Mouse (Mus musculus): ENCODE results near the gene Fnbp1. TPM values are rescaled to one million over a fixed set of nuclear protein-coding genes. Genes with fewer than 3 reads are reported as not detected.

The Fnbp1 gene
- total RNA-seq, 2 experiments from 2014 or later = 86.5 to 94.8 TPM

GRCm38 (mm10) chr2:31106621-31107320 lies 35.0 kb downstream of the Fnbp1 start:
- no peak for DNase-seq (ENCODE audit: low spot score in 2 of 2)
- intact Hi-C loops (cut with DNase I) = no loop called here

DNA sequence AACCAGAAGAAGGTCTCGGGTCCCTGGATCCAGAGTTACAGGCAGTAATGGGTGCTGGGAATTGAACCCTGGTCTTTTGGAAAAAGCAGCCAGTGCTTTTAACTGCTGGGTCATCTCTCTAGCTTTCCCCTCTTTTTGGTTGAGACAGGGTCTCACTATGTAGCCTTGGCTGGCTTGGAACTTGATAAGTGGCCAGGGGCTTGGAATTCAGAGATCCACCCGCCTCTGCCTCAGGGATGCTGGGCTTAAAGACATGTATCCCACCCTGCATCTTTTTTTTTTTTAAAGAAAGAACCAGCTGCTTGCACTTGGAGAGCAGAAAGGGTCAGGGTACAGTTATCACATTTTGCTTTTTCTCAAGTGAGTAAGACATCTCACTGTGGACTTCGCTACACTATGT lies 35.8 kb downstream of the Fnbp1 start:
- no peak for DNase-seq (ENCODE audit: low spot score in 2 of 2)
- intact Hi-C loops (cut with DNase I) = no loop called here

DNA sequence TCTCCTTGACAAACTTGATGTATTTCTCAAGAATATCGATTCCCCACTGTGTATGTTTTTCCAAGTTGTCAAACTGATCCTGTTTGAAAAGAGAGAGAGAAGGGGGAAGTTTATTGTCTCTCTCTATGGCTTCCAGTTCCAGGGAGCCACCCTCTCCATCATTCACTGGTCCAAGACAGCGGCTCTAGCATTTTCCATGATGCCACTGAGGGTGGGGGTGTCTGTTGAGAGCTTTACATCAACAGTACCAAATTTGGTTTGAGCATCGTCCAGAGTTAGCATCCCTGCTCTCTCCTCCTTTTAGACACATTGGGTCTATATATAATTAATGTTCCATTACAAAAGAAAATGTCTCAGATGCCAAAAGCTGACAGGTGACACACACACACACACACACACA lies 36.5 kb downstream of the Fnbp1 start:
- intact Hi-C loops (cut with DNase I) = no loop called here
- DNase-seq (ENCODE audit: low spot score in 2 of 2) = no peak

DNA sequence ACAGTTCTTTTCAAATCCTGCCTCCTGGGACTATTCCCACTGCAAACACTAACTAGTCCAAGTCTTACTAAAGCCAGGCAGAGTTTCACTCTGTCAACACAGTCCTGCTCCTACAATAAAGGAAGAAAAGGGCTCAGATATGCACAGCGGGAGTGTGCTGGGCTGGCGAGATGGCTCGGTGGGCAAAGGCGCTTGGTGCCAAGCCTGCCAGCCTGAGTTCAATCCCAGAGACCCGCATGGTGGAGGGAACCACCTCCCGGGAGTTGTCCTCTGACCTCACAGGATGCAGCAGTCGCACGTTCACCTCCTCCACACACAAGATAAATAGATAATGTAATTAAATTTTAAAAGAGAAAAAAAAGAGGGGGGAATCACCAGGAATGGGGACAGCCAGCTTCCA lies 38.5 kb downstream of the Fnbp1 start:
- intact Hi-C loops (cut with DNase I) = no loop called here
- no peak for DNase-seq (ENCODE audit: low spot score in 2 of 2)

- DNase-seq (ENCODE audit: low spot score in 2 of 2) = no peak
- intact Hi-C loops (cut with DNase I) = no loop called here
Observed at GRCm38 (mm10) chr2:31101285-31101684, 40.5 kb downstream of the Fnbp1 start.

DNA sequence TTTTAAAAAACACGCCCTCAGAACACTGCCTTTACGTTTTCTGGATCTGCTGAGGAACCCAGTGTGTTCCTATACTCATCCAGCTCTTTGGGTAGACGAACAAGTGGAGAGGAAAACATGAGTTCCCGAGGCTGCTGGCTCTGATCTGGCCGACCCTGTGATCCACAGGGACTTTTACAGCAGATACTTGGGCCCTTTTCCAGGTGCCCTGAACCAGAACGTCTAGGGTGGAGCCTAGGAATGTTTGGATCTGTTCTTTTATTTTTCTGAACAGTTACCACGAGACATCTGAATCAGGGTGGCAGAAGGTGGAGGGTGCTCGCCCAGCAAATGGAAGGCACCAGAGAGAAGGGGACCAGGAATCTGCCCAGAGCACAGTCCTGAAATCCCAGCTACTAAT lies 42.7 kb downstream of the Fnbp1 start:
- intact Hi-C loops (cut with DNase I) = no loop called here
- no peak for DNase-seq (ENCODE audit: low spot score in 2 of 2)

DNA sequence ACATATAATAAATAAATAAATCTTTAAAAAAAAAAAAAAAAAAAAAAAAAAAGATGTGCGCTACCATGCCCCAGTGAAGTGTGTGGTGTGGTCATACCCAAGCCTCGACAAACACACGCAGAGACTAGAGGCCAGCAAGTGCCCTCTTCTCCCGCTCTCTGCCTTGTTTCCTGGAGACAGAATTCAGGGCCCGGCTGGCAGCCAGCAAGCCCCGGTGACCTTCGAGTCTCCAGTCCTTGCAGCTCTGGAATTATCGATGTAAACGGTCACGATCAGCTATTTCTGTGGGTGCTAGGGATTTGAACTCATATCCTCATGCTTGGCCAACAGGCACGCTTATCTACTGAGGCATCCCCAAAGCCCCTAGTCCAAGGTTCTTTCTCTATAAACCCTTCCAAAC lies 43.2 kb downstream of the Fnbp1 start:
- no peak for DNase-seq (ENCODE audit: low spot score in 2 of 2)
- intact Hi-C loops (cut with DNase I) = no loop called here

- intact Hi-C loops (cut with DNase I) = no loop called here
- DNase-seq (ENCODE audit: low spot score in 2 of 2) = no peak
Observed at GRCm38 (mm10) chr2:31097276-31097675, 44.5 kb downstream of the Fnbp1 start.

DNA sequence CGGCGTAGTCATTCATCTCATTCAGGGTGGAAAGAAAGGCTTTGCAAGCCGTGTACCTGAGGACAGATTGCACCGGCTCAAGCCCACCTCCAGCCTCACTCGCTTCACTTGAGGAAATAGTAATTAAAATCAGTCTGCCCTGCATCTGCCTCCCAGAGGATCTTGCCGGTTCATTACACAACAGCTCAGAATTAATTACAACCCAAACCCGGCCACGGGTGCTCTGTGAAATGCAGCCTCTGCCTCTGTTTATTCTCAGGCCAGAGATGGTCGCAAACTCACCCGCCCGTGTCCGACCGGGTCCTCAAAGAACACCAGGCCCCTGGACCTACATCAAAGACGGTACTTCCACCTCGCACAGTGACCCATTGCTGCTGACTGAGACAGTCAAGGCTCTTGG lies 45.7 kb downstream of the Fnbp1 start:
- intact Hi-C loops (cut with DNase I) = no loop called here
- DNase-seq (ENCODE audit: low spot score in 2 of 2) = no peak

DNA sequence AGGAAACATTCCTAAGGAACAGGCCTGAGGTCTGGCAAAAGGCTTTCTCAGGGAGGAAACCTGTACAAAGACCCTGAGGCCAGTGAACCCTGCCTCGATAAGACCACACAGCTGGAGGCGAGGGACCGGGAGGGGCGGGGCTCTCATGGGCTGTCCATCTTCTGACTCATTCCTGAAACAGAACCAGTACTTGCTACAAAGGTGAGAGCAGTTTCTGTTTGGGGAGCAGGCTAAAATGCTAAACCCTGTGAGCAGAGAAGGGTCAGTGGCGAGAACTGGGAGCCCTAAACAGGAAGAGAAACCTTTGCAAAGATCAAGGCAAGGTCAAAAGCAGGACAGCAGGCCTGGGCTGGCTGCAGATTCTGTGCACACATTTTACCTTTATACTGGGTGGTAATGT lies 47.2 kb downstream of the Fnbp1 start:
- no peak for DNase-seq (ENCODE audit: low spot score in 2 of 2)
- intact Hi-C loops (cut with DNase I) = no loop called here

- intact Hi-C loops (cut with DNase I) = no loop called here
- no peak for DNase-seq (ENCODE audit: low spot score in 2 of 2)
Observed at GRCm38 (mm10) chr2:31092939-31093338, 48.9 kb downstream of the Fnbp1 start.

DNA sequence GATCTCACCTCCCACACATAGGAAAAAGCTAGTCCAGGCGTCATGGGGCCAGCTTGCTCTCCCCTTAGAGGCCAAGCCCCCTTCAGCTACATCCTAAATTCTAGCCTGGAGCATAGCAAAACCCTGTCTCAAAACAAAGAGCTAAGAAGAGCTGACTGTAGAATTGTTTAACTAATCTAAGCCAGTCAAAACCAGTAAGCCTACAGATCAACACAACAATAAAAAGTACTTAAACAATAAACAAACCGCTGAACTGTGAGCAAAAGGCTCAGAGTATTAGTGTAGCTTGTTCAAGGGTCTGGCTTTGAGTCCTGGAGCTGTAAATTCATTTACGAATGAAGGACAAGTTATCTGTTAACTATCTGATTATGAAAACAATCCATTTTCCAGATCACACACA lies 50.6 kb downstream of the Fnbp1 start:
- intact Hi-C loops (cut with DNase I) = no loop called here
- no peak for DNase-seq (ENCODE audit: low spot score in 2 of 2)

GRCm38 (mm10) chr2:31089607-31090006 lies 52.2 kb downstream of the Fnbp1 start:
- DNase-seq (ENCODE audit: low spot score in 2 of 2) = no peak
- intact Hi-C loops (cut with DNase I) = no loop called here

- intact Hi-C loops (cut with DNase I) = no loop called here
- no peak for DNase-seq (ENCODE audit: low spot score in 2 of 2)
Observed at GRCm38 (mm10) chr2:31088871-31089270, 52.9 kb downstream of the Fnbp1 start.

DNA sequence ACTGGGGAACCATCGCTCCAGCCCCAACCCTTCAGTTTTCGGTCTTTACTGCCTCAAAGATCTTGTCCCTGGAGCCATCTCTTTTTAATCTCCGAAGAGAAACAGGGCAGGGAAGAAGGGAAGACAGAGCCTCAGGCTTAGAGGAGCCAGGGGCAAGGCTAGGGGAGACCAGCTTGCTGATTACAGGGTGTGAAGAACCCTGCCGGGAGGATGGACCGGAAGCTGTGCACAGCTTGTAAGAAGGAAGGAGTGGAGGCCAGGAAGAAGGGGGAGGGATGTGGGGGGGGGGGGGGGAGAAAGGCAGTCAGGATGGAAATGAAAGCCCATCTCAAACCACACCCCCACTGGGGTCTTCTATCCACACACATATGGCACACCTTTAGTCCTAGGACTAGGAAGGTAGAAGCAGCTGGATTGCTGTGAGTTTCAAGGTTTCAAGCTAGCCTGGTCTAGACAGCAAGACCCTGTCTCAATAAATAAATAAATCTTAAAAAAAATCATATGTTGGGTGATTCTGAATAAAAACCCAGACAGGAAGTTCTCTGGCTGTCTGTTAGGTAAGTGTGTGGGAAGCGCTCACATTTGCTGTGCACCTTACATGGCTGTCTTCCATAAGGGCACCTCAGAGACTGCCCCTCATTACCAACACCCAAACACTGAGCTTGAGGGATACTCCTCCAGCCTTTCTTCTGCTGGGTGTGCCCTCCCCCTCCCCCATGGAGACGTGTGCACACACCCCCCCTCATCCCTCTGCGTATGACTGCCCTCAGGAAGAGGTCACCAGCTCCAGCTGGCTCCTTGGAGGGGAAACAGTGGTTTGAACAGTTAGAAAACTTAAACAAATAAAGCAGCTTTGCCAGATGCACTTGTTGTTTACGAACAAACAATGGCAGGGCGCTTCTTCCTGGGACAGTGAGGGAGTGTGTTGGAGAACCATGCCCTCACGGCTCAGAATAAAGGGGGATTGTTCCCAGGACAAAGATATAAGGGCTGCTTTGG lies 53.8 kb downstream of the Fnbp1 start:
- intact Hi-C loops (cut with DNase I) = no loop called here

DNA sequence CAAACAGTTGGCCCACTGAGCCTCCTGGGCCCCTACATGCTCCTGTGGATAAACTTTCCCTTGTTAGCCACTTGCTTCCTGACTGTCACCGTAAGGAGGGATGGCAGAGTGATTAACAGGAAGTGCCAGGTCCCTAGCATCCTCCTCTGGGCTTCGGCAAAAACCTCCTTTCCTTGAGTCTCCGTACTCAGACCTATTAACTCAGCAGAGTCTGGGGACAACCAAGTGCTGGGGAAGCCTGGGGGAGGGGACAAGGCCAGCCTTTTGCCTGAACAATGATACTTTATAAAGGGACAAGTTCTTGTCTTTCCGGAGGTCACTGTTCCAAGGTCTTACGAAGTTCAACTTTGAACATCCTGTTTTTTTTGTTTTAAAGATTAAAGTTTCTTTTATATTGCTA lies 54.7 kb downstream of the Fnbp1 start:
- no peak for DNase-seq (ENCODE audit: low spot score in 2 of 2)
- intact Hi-C loops (cut with DNase I) = no loop called here

More for the DNA sequence above, 53.8 kb downstream of the Fnbp1 start:
- no peak for DNase-seq (ENCODE audit: low spot score in 2 of 2)

GRCm38 (mm10) chr2:31086543-31086942 lies 55.3 kb downstream of the Fnbp1 start:
- no peak for DNase-seq (ENCODE audit: low spot score in 2 of 2)
- intact Hi-C loops (cut with DNase I) = no loop called here

DNA sequence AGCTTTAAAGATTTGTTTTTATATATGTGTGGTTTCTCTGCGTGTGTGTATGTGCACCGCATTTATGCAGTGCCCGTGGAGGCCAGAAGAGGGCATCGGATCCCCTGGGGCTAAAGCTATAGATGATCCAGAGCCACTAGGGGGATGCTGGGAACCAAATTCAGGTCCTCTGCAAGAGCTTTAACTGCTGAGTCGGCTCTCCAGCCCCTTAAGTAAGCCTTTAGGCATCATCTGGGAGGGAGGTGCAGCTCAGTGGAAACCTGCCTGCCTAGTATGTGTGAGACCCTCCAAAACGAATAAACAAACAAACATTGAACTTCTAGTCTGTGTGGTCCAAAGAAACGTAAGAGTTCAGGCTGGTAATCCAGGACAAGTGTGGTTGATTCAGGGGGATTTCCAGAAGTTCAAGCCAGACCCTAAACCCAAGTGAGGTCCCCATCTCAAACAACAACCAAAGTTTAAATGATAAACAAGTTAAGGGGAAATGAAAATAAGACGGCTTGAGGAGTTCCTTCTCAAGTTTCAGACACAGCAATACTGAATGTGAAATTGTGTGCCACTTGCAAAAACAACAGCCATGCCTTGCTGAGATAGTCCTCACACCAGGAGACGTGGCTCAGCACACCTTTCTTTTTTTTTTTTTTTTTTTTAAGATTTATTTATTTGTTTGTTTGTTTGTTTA lies 57.5 kb downstream of the Fnbp1 start:
- intact Hi-C loops (cut with DNase I) = no loop called here
- no peak for DNase-seq (ENCODE audit: low spot score in 2 of 2)

DNA sequence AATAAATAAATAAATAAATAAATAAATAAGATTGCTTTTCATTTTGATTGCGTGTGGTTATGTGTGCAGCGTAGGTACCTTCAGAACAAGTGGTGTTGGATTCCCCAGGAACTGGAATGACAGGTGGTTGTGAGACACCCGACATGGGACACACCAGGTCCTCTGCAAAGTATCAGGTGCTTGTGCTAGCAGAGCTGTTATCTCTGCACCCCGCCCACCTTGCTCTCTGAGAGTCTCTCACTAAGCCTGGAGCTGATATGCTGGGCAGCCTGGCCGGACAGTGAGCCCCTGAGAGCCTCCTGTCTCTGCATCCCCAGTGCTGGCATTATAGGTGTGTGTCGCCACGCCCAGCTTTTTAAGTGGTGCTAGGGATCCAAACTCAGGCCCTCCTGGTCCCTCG lies 58.4 kb downstream of the Fnbp1 start:
- DNase-seq (ENCODE audit: low spot score in 2 of 2) = no peak
- intact Hi-C loops (cut with DNase I) = no loop called here

GRCm38 (mm10) chr2:31082639-31083038 lies 59.2 kb downstream of the Fnbp1 start:
- intact Hi-C loops (cut with DNase I) = no loop called here
- no peak for DNase-seq (ENCODE audit: low spot score in 2 of 2)

Measured in left cerebral cortex, postnatal 36 days (tissue).